Mouse (Mus musculus) testis, adult 2 months (tissue): ENCODE data around the gene Gba. TPM values are rescaled to one million over a fixed set of nuclear protein-coding genes. Genes with fewer than 3 reads are reported as not detected.
"Not testable (repeated sequence)": the region's sequence is repeated elsewhere in the genome, so short reads cannot be mapped to it uniquely, and the experiment has no call there.

ENCODE experiments used
- H3K27ac ChIP-seq: fragments of 200-500 bp; 2 replicates; pipeline ENCODE4 v1.5.1; 2012; ENCODE audit warnings: low read depth, low read length; ENCODE audit not compliant: control insufficient read depth, insufficient read depth
- H3K27me3 ChIP-seq: fragments of 200-500 bp; 2 replicates; pipeline ENCODE4 v1.6.1; 2012; ENCODE audit warnings: mild to moderate bottlenecking, low read length, moderate library complexity; ENCODE audit not compliant: control insufficient read depth, insufficient read depth
- H3K36me3 ChIP-seq: fragments of 200-500 bp; 2 replicates; pipeline ENCODE4 v1.6.1; 2012; ENCODE audit warnings: mild to moderate bottlenecking, low read length; ENCODE audit not compliant: control insufficient read depth, insufficient read depth
- H3K4me1 ChIP-seq: fragments of 200-500 bp; 2 replicates; pipeline ENCODE4 v1.6.1; 2012; ENCODE audit warnings: low read length; ENCODE audit not compliant: control insufficient read depth, insufficient read depth
- H3K4me3 ChIP-seq: fragments of 200-500 bp; 2 replicates; pipeline ENCODE4 v1.5.1; 2012; ENCODE audit warnings: low read depth, mild to moderate bottlenecking, low read length, moderate library complexity, mixed read lengths; ENCODE audit not compliant: control insufficient read depth
- CTCF ChIP-seq: fragments of 200-500 bp; IDR thresholded peaks from 2 replicates; pipeline ENCODE4 v1.5.1; 2012; ENCODE audit warnings: low read depth, mild to moderate bottlenecking, inconsistent platforms, low read length, moderate library complexity; ENCODE audit not compliant: control insufficient read depth, insufficient read depth, insufficient replicate concordance
- POLR2A ChIP-seq: fragments of 200-500 bp; IDR thresholded peaks from 2 replicates; pipeline ENCODE4 v1.6.1; 2012; ENCODE audit warnings: low read depth, mild to moderate bottlenecking, inconsistent platforms, low read length, moderate library complexity; ENCODE audit not compliant: control insufficient read depth
- polyA plus RNA-seq: library from polyadenylated mRNA; depleted of rRNA; stranded (reverse); fragments of >200 nt; gene quantifications from 2 replicates; pipeline ENCODE4 v1.2.3, GENCODE M21; 2012

Gba gene
- polyA plus RNA-seq, 1 experiment, result 19.9 TPM

DNA sequence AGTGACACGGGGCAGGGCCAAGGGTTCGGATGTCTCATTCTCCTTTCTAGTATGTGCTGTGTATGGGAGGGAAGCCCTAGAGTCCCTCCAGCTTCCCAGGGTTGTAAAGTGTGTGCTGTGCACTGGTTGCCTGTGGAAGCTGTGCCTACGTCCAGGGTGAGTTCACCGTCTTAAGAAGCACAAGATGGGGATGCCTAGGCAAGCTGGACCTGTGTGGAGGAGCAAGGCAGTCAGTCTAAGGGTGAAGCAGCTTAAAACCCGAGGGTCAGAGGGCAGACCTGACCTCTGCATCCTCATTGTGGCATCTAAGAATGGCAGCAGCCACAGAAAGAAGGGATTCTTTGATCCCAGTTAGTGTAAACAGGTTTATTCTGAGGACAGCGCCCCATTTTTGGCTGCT is 6.0 kb downstream of the Gba start:
- H3K27ac ChIP-seq, result no peak overlapping the region
- H3K4me3 ChIP-seq, result no peak overlapping the region
- H3K4me1 ChIP-seq, result no peaks in the 10 kb centered on the region; the same call in 1 of the 2 replicates
- TF ChIP-seq CTCF, result no peak
- no peak for TF ChIP-seq POLR2A
- no peaks in the 10 kb centered on the region; the same call in none of the 2 replicates for H3K36me3 ChIP-seq
- H3K27me3 ChIP-seq, result no peaks in the 10 kb centered on the region

- TF ChIP-seq POLR2A (no peak), CTCF (no peak)
- H3K4me3 ChIP-seq, result no peak overlapping the region
- no peak overlapping the region for H3K27ac ChIP-seq
- H3K36me3 ChIP-seq, result no peaks in the 10 kb centered on the region; the same call in none of the 2 replicates
- H3K4me1 ChIP-seq, result no peaks in the 10 kb centered on the region; the same call in 1 of the 2 replicates
- H3K27me3 ChIP-seq, result no peaks in the 10 kb centered on the region
Observed at GRCm38 (mm10) chr3:89209731-89210130, 7.0 kb downstream of the Gba start.

DNA sequence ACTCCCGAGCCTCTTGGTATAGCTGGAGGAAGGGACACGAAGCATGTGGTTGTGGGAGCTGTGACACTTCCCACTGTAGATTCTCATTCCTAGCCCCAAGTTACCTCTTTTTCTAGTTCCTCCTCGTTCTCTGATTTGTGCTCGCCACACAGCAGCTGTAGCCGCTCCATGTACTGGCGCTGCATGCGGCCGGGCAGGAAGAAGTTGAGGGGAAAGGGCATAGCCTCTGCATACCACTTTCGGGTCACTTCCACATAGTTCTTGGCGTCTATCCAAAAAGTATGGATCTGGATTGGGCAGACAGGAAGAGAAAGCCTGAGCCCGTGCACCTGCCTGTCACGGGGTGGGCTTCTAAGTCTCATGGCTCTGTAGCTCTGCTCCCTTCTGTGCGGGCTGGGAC is 7.4 kb downstream of the Gba start:
- no peaks in the 10 kb centered on the region for H3K27me3 ChIP-seq
- no peak overlapping the region for H3K27ac ChIP-seq
- H3K36me3 ChIP-seq, result no peaks in the 10 kb centered on the region; the same call in none of the 2 replicates
- peaks cover 2% of the 10 kb centered on the region; the same call in 1 of the 2 replicates for H3K4me1 ChIP-seq
- TF ChIP-seq POLR2A (no peak), CTCF (no peak)
- no peak overlapping the region for H3K4me3 ChIP-seq

GRCm38 (mm10) chr3:89210731-89211130 is 8.0 kb downstream of the Gba start:
- Histone ChIP-seq H3K36me3 (no peaks in the 10 kb centered on the region; the same call in none of the 2 replicates), H3K4me1 (peaks cover 7% of the 10 kb centered on the region), H3K27me3 (no peaks in the 10 kb centered on the region), H3K4me3 (no peak overlapping the region), H3K27ac (no peak overlapping the region)
- no peak for TF ChIP-seq CTCF
- no peak for TF ChIP-seq POLR2A

GRCm38 (mm10) chr3:89213803-89214530 is 11.2 kb downstream of the Gba start:
- TF ChIP-seq CTCF, result no peak
- peak; percentile 94 for TF ChIP-seq POLR2A
- no peaks in the 10 kb centered on the region for H3K27me3 ChIP-seq
- peak overlapping the region; percentile 94 for H3K27ac ChIP-seq
- H3K4me3 ChIP-seq, result peak overlapping the region; percentile 93
- peaks cover 13% of the 10 kb centered on the region for H3K4me1 ChIP-seq
- no peaks in the 10 kb centered on the region; the same call in none of the 2 replicates for H3K36me3 ChIP-seq

GRCm38 (mm10) chr3:89214681-89215411 is 12.1 kb downstream of the Gba start, which contains the start of gene Thbs3:
TSS of gene Thbs3 (plus strand) at chr3:89215180.
- no peaks in the 10 kb centered on the region for H3K27me3 ChIP-seq
- H3K27ac ChIP-seq, result peak within 1 kb of the TSS; percentile 94
- H3K36me3 ChIP-seq, result no peaks in the 10 kb centered on the region; the same call in 1 of the 2 replicates
- H3K4me1 ChIP-seq, result peaks cover 13% of the 10 kb centered on the region
- TF ChIP-seq POLR2A (no peak), CTCF (no peak)
- peak within 1 kb of the TSS; percentile 93 for H3K4me3 ChIP-seq

GRCm38 (mm10) chr3:89215853-89216252 is 13.1 kb downstream of the Gba start:
- Histone ChIP-seq H3K36me3 (no peaks in the 10 kb centered on the region), H3K27ac (no peak overlapping the region), H3K27me3 (no peaks in the 10 kb centered on the region), H3K4me1 (peaks cover 13% of the 10 kb centered on the region), H3K4me3 (peak overlapping the region; percentile 93)
- peak; percentile 74 for TF ChIP-seq CTCF
- TF ChIP-seq POLR2A, result no peak

- H3K4me1 ChIP-seq, result peaks cover 13% of the 10 kb centered on the region
- H3K27ac ChIP-seq, H3K36me3 ChIP-seq, H3K27me3 ChIP-seq: not testable (repeated sequence)
- H3K4me3 ChIP-seq, result peak overlapping the region; percentile 93
Observed at GRCm38 (mm10) chr3:89216407-89216806, 13.7 kb downstream of the Gba start.
